Mouse (Mus musculus) MN1 (cell line): ENCODE data around the gene Ube2dnl2.

ENCODE experiments used
- DNase-seq: peaks from one replicate; pipeline ENCODE4 v3.0.0-alpha.2; 2016; ENCODE audit warnings: low spot score

The Ube2dnl2 gene

DNA sequence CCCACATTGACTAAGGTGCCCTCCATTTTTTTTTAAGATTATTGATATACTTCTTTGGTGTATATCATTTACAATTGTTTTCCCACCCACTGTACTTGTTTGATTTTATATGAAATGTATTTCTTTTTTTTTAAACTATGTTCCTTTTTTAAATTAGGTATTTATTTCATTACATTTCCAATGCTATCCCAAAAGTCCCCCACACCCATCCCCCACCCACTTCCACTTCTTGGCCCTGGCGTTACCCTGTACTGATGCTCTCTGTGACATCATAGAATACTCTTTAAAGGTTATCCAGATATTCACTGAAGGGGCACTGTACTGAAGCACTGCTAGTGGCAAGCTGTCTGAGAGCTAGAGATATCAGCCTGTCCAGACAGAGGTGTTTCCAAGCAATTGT, at the start of gene Ube2dnl2:
Gene Ube2dnl2 (plus strand): TSS at position 301 of the 400 bp plus-strand sequence.
- no peak for DNase-seq

DNA sequence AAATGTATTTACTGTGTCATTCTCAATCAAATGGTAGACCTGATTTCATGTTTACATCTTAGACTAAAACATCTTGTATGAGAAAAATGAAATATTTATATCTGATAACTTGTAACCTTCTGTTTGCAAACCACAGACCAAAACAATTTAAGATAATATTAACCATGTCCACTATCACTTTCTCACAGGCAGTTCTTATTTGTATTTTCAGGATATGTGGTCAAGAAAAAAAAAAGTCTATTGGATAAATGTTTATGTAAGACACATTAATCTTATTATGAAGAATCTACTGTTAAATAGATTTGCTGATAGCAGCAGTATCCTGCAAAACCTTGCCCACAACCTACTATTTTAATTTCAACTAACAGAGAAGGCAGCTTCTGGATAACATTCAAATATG, 11.9 kb upstream of the Ube2dnl2 start:
- DNase-seq: no peak

DNA sequence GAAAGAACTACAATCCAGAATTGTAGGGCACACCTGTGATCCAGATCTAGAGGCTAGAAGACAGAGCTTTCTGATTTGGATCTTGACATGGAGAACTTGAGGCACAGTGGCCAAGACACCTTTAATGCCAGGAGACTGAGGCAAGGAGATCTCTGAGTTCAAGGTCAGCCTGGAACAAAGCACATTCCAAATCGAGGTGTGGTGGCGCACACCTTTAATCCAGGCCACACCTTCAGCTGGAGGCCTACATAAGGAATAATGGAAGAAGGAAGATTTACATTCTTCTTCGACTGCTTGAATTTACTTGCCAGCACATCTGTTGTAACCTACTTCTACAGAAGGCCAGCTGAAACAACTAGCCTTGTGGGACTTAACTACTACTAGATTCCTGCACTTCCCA, 9.9 kb upstream of the Ube2dnl2 start:
- no peak for DNase-seq

DNA sequence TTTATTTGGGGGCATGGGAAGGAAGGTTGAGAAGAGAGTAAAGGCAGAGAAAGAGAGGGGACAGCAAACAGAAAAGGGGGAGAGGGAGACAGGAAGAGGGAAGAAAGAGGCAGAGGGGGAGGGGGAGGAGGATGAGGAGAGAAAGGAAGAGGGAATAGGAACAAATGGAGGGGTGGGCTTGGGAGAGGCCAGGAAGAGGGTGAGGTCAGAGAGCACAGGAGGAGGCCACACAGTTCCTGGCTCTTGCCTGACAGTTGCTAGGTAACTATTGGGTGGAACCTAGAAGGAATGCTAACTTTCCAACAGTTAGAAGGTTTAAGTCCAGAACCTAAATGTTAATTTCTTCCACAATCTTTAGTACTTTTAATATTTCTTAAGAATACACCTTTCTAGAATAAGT, 4.0 kb upstream of the Ube2dnl2 start:
- DNase-seq: no peak

DNA sequence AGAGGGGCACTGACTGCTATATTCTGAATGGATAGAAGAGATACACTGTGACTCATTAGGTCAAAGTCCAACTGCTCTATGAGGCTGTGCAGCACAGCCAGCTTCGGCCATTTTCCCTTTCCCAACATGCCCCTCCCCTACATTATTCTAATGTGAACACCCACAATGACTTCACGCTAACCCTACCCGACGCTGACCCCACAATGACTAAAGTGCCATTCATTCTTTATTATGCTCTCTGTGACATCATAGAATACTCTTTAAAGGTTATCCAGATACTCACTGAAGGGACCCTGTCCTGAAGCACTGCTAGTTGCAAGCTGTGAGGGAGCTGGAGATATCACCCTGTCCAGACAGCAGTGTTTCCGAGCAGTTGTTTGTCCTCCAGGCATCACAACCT, 2.7 kb upstream of the Ube2dnl2 start, which contains the start of gene Ube2dnl1:
Gene Ube2dnl1 (plus strand): TSS at position 301 of the 400 bp plus-strand sequence.
- no peak for DNase-seq

DNA sequence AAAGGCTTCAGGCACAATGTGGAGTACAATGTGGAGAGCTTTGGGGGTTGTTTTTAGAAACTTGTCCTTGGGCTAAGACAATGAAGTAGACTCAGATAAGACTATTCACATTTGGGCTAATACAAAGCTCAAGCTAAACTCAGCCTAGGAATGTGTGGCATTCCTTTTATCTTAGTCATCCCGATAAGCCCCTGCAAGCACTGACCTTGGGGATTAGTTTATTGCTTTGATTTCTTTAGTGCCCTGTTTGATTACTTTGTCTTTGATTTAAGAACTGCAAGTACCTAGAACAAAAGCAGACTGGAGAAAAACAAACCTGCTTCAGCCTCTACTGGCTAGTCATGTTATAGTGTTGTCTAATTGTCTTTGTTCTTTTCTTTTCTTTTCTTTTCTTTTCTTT, 47.7 kb downstream of the Ube2dnl2 start:
- DNase-seq: no peak
